9 mouse cellular contexts compared by ENCODE assay signal in the genomic region with DNA sequence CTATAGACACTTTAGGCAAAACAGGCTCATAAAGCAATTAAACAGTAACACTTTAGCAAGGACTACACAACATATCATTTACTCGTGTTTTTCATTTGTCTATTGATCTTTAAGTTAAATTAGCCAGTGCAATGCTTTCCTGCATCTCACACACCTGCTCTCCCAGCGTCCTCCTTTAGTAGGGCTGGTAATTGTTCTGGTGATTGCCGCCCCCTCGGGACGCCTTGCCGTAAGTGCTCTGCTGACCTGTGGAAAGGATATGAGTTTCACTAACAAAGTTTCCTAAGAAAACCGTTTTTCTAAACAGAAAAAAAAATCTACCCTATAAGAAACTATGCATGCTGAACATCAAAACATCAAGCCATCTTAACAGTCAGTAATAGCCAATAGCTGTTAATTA. TPM values are rescaled to one million over a fixed set of nuclear protein-coding genes. Genes with fewer than 3 reads are reported as not detected.
DNase-seq lines count a peak whose midpoint lies in the region; ATAC-seq lines count a peak whose summit lies in the region.
"Had no signal": no experiment of that assay in that cellular context is flagged by ENCODE, and none has a peak within 500 bp of the region (broad histone marks: within the 10 kb centered on the region; RNA-seq: fewer than 3 reads in every experiment).

No protein-coding gene starts in this region.

- peak overlapping the region; percentile 97 for H3K4me3 ChIP-seq in kidney, embryonic 15.5 days (replicated peaks)
- peak overlapping the region; percentile 84 for H3K4me3 ChIP-seq in embryonic facial prominence, embryonic 12.5 days
- peak overlapping the region; percentile 74; the same call in 1 of the 2 replicates for H3K4me3 ChIP-seq in hindbrain, embryonic 14.5 days (replicated peaks; ENCODE audit: low read length)
- H3K4me3 ChIP-seq in midbrain, embryonic 15.5 days = peak overlapping the region; percentile 86

- peak overlapping the region; percentile 80 for H3K4me2 ChIP-seq in kidney, embryonic 15.5 days
- peak overlapping the region; percentile 84 for H3K4me2 ChIP-seq in embryonic facial prominence, embryonic 12.5 days (replicated peaks)
- peak overlapping the region; percentile 97 for H3K4me2 ChIP-seq in hindbrain, embryonic 14.5 days (replicated peaks)
- H3K4me2 ChIP-seq in midbrain, embryonic 15.5 days = peak overlapping the region; percentile 91

- no peak for DNase-seq in kidney, postnatal 25 days
- DNase-seq in hindbrain, embryonic 14.5 days (ENCODE audit: low spot score) = no peak
- DNase-seq in spleen, postnatal 36 days (ENCODE audit: low spot score in 2 of 2) = no peak
- no peak for DNase-seq in spleen, postnatal 10 days (ENCODE audit: low spot score in 2 of 2)
- no peak for DNase-seq in cerebellum, adult 8-10 months
- DNase-seq: layer of hippocampus, postnatal 36 days had no signal

- H3K9ac ChIP-seq in kidney, embryonic 15.5 days = no peak overlapping the region
- H3K9ac ChIP-seq in embryonic facial prominence, embryonic 12.5 days = no peak overlapping the region
- no peak overlapping the region for H3K9ac ChIP-seq in hindbrain, embryonic 14.5 days
- H3K9ac ChIP-seq in midbrain, embryonic 15.5 days = no peak overlapping the region

- H3K27ac ChIP-seq in kidney, embryonic 15.5 days = no peak overlapping the region
- no peak overlapping the region for H3K27ac ChIP-seq in embryonic facial prominence, embryonic 12.5 days
- H3K27ac ChIP-seq in hindbrain, embryonic 14.5 days = no peak overlapping the region
- no peak overlapping the region for H3K27ac ChIP-seq in midbrain, embryonic 15.5 days

- WGBS in kidney, embryonic 15.5 days = 29% methylated on average over 7 of the region's 7 CpGs
- WGBS in embryonic facial prominence, embryonic 12.5 days = 35% methylated on average over 7 of the region's 7 CpGs
- 42% methylated on average over 7 of the region's 7 CpGs for WGBS in hindbrain, embryonic 14.5 days
- 48% methylated on average over 7 of the region's 7 CpGs for WGBS in midbrain, embryonic 15.5 days

- H3K4me1 ChIP-seq in kidney, embryonic 15.5 days = peaks cover 28% of the 10 kb centered on the region
- peaks cover 14% of the 10 kb centered on the region for H3K4me1 ChIP-seq in embryonic facial prominence, embryonic 12.5 days
- H3K4me1 ChIP-seq in hindbrain, embryonic 14.5 days (replicated peaks; ENCODE audit: control insufficient read depth, insufficient read depth, low read length) = peaks cover 25% of the 10 kb centered on the region
- H3K4me1 ChIP-seq in midbrain, embryonic 15.5 days = peaks cover 28% of the 10 kb centered on the region

- H3K9me3 ChIP-seq in kidney, embryonic 15.5 days (replicated peaks) = no peaks in the 10 kb centered on the region
- no peaks in the 10 kb centered on the region for H3K9me3 ChIP-seq in embryonic facial prominence, embryonic 12.5 days
- H3K9me3 ChIP-seq in hindbrain, embryonic 14.5 days (ENCODE audit: control insufficient read depth, low read length) = no peaks in the 10 kb centered on the region
- no peaks in the 10 kb centered on the region for H3K9me3 ChIP-seq in midbrain, embryonic 15.5 days

- H3K27me3 ChIP-seq in kidney, embryonic 15.5 days = no peaks in the 10 kb centered on the region
- no peaks in the 10 kb centered on the region for H3K27me3 ChIP-seq in embryonic facial prominence, embryonic 12.5 days
- H3K27me3 ChIP-seq in hindbrain, embryonic 14.5 days (ENCODE audit: control insufficient read depth, insufficient read depth, low read length) = no peaks in the 10 kb centered on the region
- no peaks in the 10 kb centered on the region for H3K27me3 ChIP-seq in midbrain, embryonic 15.5 days (replicated peaks)

- no peak for ATAC-seq in kidney, embryonic 15.5 days (replicated peaks; ENCODE audit: low FRiP score)
- ATAC-seq in embryonic facial prominence, embryonic 12.5 days (ENCODE audit: insufficient number of reproducible peaks, insufficient read depth, low FRiP score, low TSS enrichment) = no peak
- ATAC-seq in hindbrain, embryonic 14.5 days (ENCODE audit: low FRiP score) = no peak
- no peak for ATAC-seq in midbrain, embryonic 15.5 days (replicated peaks)

- peaks cover 58% of the 10 kb centered on the region for H3K36me3 ChIP-seq in kidney, embryonic 15.5 days
- peaks cover 51% of the 10 kb centered on the region for H3K36me3 ChIP-seq in embryonic facial prominence, embryonic 12.5 days
- H3K36me3 ChIP-seq in hindbrain, embryonic 14.5 days (replicated peaks; ENCODE audit: control insufficient read depth, insufficient read depth) = peaks cover 63% of the 10 kb centered on the region
- H3K36me3 ChIP-seq in midbrain, embryonic 15.5 days (replicated peaks) = peaks cover 24% of the 10 kb centered on the region

RNA-seq across cellular contexts. Expression of a gene that starts 3.5 kb away (rescaled TPM):
- polyA plus RNA-seq in kidney, embryonic 15.5 days (2015; fragmentation: Nextera tagmentation; extraction: Ambion mirVana) = 168 and 169 TPM in 2 replicates
- 248 and 261 TPM in 2 replicates for polyA plus RNA-seq in embryonic facial prominence, embryonic 12.5 days (2016; fragmentation: Nextera tagmentation; extraction: Ambion mirVana)
- polyA plus RNA-seq in hindbrain, embryonic 14.5 days (2014; fragmentation: Nextera tagmentation; extraction: Ambion mirVana) = 202 and 206 TPM in 2 replicates
- 221 and 226 TPM in 2 replicates for polyA plus RNA-seq in midbrain, embryonic 15.5 days (2015; fragmentation: Nextera tagmentation; extraction: Ambion mirVana)

RNA-seq across cellular contexts. Expression of a gene that starts 3.8 kb away (rescaled TPM):
- 48.1 and 48.7 TPM in 2 replicates for polyA plus RNA-seq in kidney, embryonic 15.5 days (2015; fragmentation: Nextera tagmentation; extraction: Ambion mirVana)
- 47.2 and 47.9 TPM in 2 replicates for polyA plus RNA-seq in embryonic facial prominence, embryonic 12.5 days (2016; fragmentation: Nextera tagmentation; extraction: Ambion mirVana)
- polyA plus RNA-seq in hindbrain, embryonic 14.5 days (2014; fragmentation: Nextera tagmentation; extraction: Ambion mirVana) = 44.3 and 54.0 TPM in 2 replicates
- polyA plus RNA-seq in midbrain, embryonic 15.5 days (2015; fragmentation: Nextera tagmentation; extraction: Ambion mirVana) = 51.7 and 56.2 TPM in 2 replicates

RNA-seq across cellular contexts. Expression of a gene that starts 57.1 kb away (rescaled TPM):
- 1.9 and 2.6 TPM in 2 replicates for polyA plus RNA-seq in kidney, embryonic 15.5 days (2015; fragmentation: Nextera tagmentation; extraction: Ambion mirVana)
- 2.2 and 3.0 TPM in 2 replicates for polyA plus RNA-seq in embryonic facial prominence, embryonic 12.5 days (2016; fragmentation: Nextera tagmentation; extraction: Ambion mirVana)
- 3.4 and 4.0 TPM in 2 replicates for polyA plus RNA-seq in hindbrain, embryonic 14.5 days (2014; fragmentation: Nextera tagmentation; extraction: Ambion mirVana)
- polyA plus RNA-seq in midbrain, embryonic 15.5 days (2015; fragmentation: Nextera tagmentation; extraction: Ambion mirVana) = 2.8 and 3.8 TPM in 2 replicates

RNA-seq across cellular contexts. Expression of a gene that starts 57.2 kb away (rescaled TPM):
- 207 and 231 TPM in 2 replicates for polyA plus RNA-seq in kidney, embryonic 15.5 days (2015; fragmentation: Nextera tagmentation; extraction: Ambion mirVana)
- 453 and 502 TPM in 2 replicates for polyA plus RNA-seq in embryonic facial prominence, embryonic 12.5 days (2016; fragmentation: Nextera tagmentation; extraction: Ambion mirVana)
- 105 and 122 TPM in 2 replicates for polyA plus RNA-seq in hindbrain, embryonic 14.5 days (2014; fragmentation: Nextera tagmentation; extraction: Ambion mirVana)
- polyA plus RNA-seq in midbrain, embryonic 15.5 days (2015; fragmentation: Nextera tagmentation; extraction: Ambion mirVana) = 156 and 180 TPM in 2 replicates
